Comparison of ENCODE assay signal across 8 mouse cellular contexts in the genomic region with DNA sequence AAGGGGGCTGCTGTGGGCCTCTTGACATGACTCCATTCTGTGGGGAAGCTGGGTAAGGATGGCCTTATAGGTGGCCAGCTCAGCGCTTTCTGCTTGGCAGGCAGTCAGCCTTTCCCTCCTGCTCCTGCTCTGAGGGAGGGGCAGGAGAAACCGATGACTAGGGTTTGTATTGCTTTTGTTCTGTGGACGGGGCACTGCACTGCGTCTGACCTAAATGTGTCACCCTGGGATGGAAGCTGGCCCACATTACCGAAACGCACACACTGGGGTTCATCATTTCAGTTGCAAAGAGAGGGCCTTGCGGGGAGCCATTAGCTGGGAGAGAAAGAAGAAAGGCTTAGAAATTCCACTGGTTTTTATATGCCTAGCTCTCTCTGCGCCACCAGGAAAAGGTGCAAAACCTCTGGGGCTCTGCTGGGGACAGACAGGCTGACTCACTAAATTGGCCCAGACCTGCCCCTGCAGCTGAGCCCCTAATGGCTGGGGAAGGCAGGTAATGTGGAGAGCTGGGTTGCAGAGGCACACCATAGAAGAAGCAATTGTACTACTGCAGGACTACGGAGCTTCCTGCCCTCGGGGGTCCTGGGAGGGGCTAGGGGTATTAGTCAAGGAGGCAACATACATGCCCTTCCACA. TPM values are rescaled to one million over a fixed set of nuclear protein-coding genes. Genes with fewer than 3 reads are reported as not detected.
DNase-seq lines count a peak whose midpoint lies in the region; ATAC-seq and TF ChIP-seq lines count a peak whose summit lies in the region.

No protein-coding gene starts in this region.

- DNase-seq in embryo, embryonic 10 days (ENCODE audit: low spot score) = peak; percentile 38
- no peak for DNase-seq in embryo, embryonic 11 days
- peak; percentile 22 for DNase-seq in embryonic facial prominence, embryonic 10.5 days (ENCODE audit: low spot score)
- peak; percentile 95 for DNase-seq in retina, postnatal 1 day
- no peak for DNase-seq in frontal cortex, postnatal 14 days (ENCODE audit: low spot score in 2 of 2)
- DNase-seq in lung, postnatal 36 days = no peak

- no peaks in the 10 kb centered on the region for H3K36me3 ChIP-seq in E14TG2a.4 (ENCODE audit: insufficient read depth, low read length)
- no peaks in the 10 kb centered on the region for H3K36me3 ChIP-seq in embryonic facial prominence, embryonic 10.5 days (replicated peaks)
- no peaks in the 10 kb centered on the region for H3K36me3 ChIP-seq in hindbrain, embryonic 16.5 days (ENCODE audit: control insufficient read depth, insufficient read depth, low read length)

- H3K9ac ChIP-seq in hindbrain, embryonic 16.5 days (ENCODE audit: low read depth, low read length) = peak overlapping the region; percentile 49

- peak overlapping the region; percentile 14; the same call in 1 of the 2 replicates for H3K4me2 ChIP-seq in hindbrain, embryonic 16.5 days (ENCODE audit: low read length)

- no peaks in the 10 kb centered on the region for H3K9me3 ChIP-seq in E14TG2a.4 (ENCODE audit: low read length)
- no peaks in the 10 kb centered on the region for H3K9me3 ChIP-seq in embryonic facial prominence, embryonic 10.5 days
- H3K9me3 ChIP-seq in hindbrain, embryonic 16.5 days (ENCODE audit: control insufficient read depth, low read length) = no peaks in the 10 kb centered on the region

- WGBS in embryonic facial prominence, embryonic 10.5 days = 9% methylated on average over 10 of the region's 10 CpGs
- WGBS in hindbrain, embryonic 16.5 days = 8% methylated on average over 10 of the region's 10 CpGs

- TF ChIP-seq CTCF in E14TG2a.4 (conservative IDR thresholded peaks at IDR 0.05; ENCODE audit: low read length) = no peak

- H3K4me1 ChIP-seq in E14TG2a.4 (replicated peaks; ENCODE audit: low read depth, low read length) = peaks cover 61% of the 10 kb centered on the region
- peaks cover 56% of the 10 kb centered on the region for H3K4me1 ChIP-seq in embryonic facial prominence, embryonic 10.5 days
- peaks cover 32% of the 10 kb centered on the region for H3K4me1 ChIP-seq in hindbrain, embryonic 16.5 days (ENCODE audit: control insufficient read depth, insufficient read depth, low read depth, low read length)

- peak overlapping the region; percentile 39 for H3K4me3 ChIP-seq in E14TG2a.4 (replicated peaks; ENCODE audit: low read length)
- H3K4me3 ChIP-seq in embryonic facial prominence, embryonic 10.5 days = peak overlapping the region; percentile 26
- H3K4me3 ChIP-seq in hindbrain, embryonic 16.5 days (ENCODE audit: low read length) = no peak overlapping the region

- peak overlapping the region; percentile 66 for H3K27ac ChIP-seq in embryonic facial prominence, embryonic 10.5 days (replicated peaks)
- H3K27ac ChIP-seq in hindbrain, embryonic 16.5 days (ENCODE audit: low read depth, low read length) = peak overlapping the region; percentile 86

- H3K27me3 ChIP-seq in E14TG2a.4 (ENCODE audit: insufficient read depth, low read length) = peaks cover 28% of the 10 kb centered on the region
- no peaks in the 10 kb centered on the region for H3K27me3 ChIP-seq in embryonic facial prominence, embryonic 10.5 days (replicated peaks; ENCODE audit: low read depth, poor library complexity, severe bottlenecking)
- no peaks in the 10 kb centered on the region for H3K27me3 ChIP-seq in hindbrain, embryonic 16.5 days (replicated peaks; ENCODE audit: control insufficient read depth, insufficient read depth, low read length)

- ATAC-seq in hindbrain, embryonic 16.5 days = peak; percentile 59

RNA-seq across cellular contexts. Expression of a gene that starts 55.3 kb away (rescaled TPM):
- 13.7 and 13.8 TPM in 2 replicates for polyA plus RNA-seq in embryonic facial prominence, embryonic 10.5 days (2016; fragmentation: Nextera tagmentation; extraction: Ambion mirVana)
- 18.4 and 30.4 TPM in 2 replicates for polyA plus RNA-seq in hindbrain, embryonic 16.5 days (2015; fragmentation: Nextera tagmentation; extraction: Ambion mirVana)

Comparison
In these comparisons a context has a peak if more than half of its experiments do, and no peak if none do; other contexts are left out.
1. DNase-seq: peak in embryo, embryonic 10 days (single experiment), embryonic facial prominence, embryonic 10.5 days (single experiment) and retina, postnatal 1 day (single experiment); none in embryo, embryonic 11 days (single experiment), frontal cortex, postnatal 14 days (0 of 2) and lung, postnatal 36 days (single experiment).